Mouse (Mus musculus) ES-Bruce4 (cell line): ENCODE measurements at regions not wholly inside any gene's neighbourhood (a gene's known extent, or its start where the extent isn't known, plus 50 kb on each side); places are given as distances from the start of the nearest gene placed in this dataset.

ENCODE experiments used
- CTCF ChIP-seq: IDR thresholded peaks from one replicate; pipeline ENCODE4 v1.8.1; 2011; ENCODE audit warnings: low read depth, low read length
- EP300 ChIP-seq: IDR thresholded peaks from 2 replicates; pipeline ENCODE4 v1.6.1; 2011; ENCODE audit warnings: low read depth, low read length; ENCODE audit not compliant: insufficient read depth
- POLR2A ChIP-seq: IDR thresholded peaks from one replicate; pipeline ENCODE4 v1.8.1; 2011; ENCODE audit warnings: low read length; ENCODE audit not compliant: insufficient read depth

DNA sequence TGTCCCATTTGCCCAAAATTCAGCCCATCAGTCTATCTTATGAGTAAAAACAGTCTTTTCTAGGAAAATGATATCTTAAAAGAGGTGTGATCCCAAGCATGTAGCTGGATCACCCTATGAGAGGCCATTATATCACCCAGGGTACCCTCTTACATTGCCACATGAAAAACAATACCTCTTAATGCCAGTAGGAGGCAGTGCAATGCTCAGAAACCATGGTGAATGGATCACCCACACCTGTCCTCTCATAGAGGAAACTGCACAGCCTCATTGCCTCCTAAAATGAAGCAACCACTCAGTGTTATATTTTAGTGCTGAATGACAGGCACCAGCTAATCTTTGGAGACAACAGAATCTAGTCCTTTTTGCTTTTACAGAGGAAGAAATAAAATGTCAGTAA lies 114.0 kb upstream of the Nxt1 start:
- TF ChIP-seq CTCF, result no peak
- no peak for TF ChIP-seq POLR2A
- TF ChIP-seq EP300, result no peak
